Mouse (Mus musculus): ENCODE measurements around the gene Fli1.

DNA sequence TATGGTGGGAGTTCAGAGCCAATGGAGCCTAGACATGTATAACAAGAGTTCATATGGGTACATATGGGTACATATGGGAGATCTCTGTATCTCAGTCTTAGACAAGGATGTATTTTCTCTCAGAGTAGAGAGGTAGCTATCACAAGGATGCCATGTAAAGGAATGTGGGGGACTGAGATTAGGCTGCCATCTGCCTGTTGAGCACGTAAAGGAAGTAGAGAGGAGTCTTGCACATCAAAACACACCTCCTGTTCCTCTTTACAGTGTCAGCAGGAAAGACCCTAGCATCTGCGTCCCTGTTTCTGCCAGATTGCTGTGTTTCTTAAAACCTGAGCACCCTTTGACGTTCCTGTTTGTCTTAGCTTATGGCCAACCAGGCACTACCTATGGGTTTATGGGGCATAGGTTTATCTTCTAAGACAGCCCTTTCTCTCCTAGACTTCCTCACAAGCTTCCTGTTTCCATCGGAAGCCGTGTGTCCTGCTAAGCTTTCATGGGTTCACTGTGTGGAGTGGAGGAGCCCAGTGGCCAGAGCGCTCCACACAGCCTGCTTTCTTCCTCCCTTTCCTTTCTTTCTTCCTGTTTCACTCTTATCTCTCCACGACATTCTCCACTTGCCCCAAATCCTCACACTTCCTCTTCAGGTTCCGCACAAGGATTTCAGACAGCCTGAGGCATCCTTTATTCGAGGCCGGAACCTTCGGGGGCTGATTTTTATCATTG, 39.4 kb upstream of the Fli1 start:
- TF ChIP-seq CTCF (IDR thresholded peaks at IDR 0.05; ENCODE audit: extremely low read depth, insufficient read depth, insufficient read length, insufficient replicate concordance) (peak; percentile 44; the same call in 1 of the 2 replicates), POLR2A (IDR thresholded peaks at IDR 0.05; ENCODE audit: low read depth, low read length) (no peak)
